Mouse (Mus musculus) natural killer cell, adult 2 months (primary cell): ENCODE data around the gene Klf3.
"Not testable (repeated sequence)": the region's sequence is repeated elsewhere in the genome, so short reads cannot be mapped to it uniquely, and the experiment has no call there.

Experiments used
- DNase-seq, 2 experiments: peaks; one replicate each; pipeline ENCODE4 v3.0.0; 2022; ENCODE audit warnings: low spot score in 2 of 2

Klf3 gene

DNA sequence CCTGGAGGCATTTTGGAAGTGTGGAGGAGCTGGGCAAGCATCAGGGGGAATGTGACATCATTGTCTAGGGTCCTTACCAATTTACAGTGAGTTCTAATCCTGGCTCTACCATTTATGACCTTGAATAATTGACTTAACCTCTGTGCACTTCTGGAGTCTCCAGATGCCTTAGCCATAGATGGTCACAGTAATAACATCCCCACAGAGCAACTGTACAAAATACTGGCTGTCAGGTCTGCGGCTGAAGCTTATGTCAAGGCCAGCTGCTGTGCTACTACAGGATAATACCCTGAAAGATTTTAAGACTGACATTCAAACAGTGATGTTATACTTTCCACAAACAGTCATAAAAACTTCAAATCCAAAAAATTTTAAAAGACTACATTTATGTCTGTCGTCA is 75.3 kb downstream of the Klf3 start:
- DNase-seq, result no peak

DNA sequence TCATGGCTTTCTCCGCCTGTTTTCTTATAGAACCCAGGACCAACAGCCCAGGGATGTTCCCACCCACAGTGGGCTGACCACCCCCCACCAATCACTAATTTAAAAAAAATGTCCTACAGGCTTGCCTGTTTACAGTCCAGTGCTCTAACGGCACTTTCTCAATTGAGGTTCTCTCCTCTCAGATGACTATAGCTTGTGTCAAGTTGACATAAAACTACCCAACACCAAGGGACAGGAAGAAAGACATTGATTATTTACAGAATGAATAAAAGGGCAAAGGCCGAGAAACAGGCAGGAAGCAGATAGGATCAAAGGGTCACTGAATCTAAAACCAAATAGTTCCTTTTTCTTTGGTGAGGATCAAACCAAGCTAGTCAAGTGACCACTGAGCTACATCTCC is 76.1 kb downstream of the Klf3 start:
- DNase-seq, result no peak

DNA sequence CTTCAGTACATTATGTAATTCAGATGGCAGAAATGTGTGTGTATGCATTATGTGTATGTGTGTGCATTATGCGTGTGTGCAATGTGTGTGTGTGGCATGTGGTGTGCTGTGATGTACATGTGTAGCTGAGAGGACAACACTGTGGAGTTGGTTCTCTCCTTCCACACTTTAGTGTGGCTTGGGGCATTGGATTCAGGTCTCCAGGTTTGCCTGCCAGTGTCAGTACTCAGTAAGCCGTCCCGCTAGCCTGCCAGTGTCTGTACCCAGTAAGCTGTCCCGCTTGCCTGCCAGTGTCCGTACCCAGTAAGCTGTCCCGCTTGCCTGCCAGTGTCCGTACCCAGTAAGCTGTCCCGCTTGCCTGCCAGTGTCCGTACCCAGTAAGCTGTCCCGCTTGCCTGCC is 78.4 kb downstream of the Klf3 start:
- DNase-seq, result not testable (repeated sequence)

DNA sequence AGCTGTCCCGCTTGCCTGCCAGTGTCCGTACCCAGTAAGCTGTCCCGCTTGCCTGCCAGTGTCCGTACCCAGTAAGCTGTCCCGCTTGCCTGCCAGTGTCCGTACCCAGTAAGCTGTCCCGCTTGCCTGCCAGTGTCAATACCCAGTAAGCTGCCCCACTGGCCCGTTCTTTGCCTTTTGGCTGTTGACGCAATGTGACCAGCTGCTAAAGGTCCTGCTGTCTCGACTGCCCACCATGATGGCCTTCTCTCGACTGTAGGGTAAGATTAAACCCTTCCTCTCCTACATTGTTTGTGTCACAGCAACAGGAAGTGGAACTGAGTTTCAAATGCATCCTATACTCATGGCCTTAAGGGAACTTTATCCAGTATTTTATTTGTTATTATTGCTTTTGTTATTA is 78.8 kb downstream of the Klf3 start:
- not testable (repeated sequence) for DNase-seq
